Mouse (Mus musculus): ENCODE data around the gene Olfr734. TPM values are rescaled to one million over a fixed set of nuclear protein-coding genes. Genes with fewer than 3 reads are reported as not detected.

Olfr734 gene
- not detected for total RNA-seq (2021)
- long read RNA-seq, experiment 1: 0 reads
- long read RNA-seq, experiment 2: 0 reads

DNA sequence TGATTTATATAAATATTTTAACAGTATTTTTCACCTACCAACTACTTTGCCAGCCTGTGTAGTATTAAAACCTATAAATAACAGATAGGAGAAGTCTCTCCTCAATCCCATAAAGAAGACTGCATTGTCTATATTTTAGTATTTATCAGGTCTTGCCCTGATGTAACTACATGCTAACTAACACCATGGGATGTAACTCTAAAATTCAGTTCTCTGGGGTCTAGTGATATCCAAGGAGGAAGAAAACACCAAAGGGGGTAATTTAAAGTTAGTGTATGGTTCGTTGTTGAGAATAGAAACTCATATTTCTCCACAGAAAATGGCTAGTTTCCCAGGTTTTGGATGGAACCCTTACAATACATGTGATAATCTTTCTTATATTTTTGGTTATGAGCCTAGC, at the start of gene Olfr734:
TSS of gene Olfr734 (minus strand) at position 101 of the 400 bp plus-strand sequence.
- intact Hi-C loops (cut with DNase I; ENCODE audit: low total_unique reads): no loop called here
- no peak for DNase-seq

DNA sequence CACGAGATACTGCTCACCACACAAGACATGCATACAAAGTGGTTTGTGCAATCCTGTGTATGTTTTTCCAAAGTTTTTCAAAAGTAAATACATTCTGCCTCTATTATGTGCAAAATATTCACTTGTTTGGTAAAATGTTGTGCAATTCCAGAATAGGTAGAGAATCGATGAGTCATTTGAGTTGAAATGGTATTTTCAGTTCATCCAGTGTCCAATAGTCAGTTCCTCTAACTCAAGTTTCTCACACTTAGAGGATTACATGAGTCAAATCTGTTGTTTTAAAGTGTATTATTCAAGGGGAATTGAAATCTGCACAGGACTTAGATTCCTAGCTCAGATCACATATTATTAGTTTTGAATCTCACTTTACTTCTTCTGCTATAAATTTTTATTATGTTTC, 37.0 kb upstream of the Olfr734 start:
- intact Hi-C loops (cut with DNase I; ENCODE audit: low total_unique reads): no loop called here
- no peak for DNase-seq

- no peak for DNase-seq
- intact Hi-C loops (cut with DNase I; ENCODE audit: low total_unique reads): no loop called here
These were observed 33.9 kb upstream of the Olfr734 start for GRCm38 (mm10) chr14:50360480-50360879.

DNA sequence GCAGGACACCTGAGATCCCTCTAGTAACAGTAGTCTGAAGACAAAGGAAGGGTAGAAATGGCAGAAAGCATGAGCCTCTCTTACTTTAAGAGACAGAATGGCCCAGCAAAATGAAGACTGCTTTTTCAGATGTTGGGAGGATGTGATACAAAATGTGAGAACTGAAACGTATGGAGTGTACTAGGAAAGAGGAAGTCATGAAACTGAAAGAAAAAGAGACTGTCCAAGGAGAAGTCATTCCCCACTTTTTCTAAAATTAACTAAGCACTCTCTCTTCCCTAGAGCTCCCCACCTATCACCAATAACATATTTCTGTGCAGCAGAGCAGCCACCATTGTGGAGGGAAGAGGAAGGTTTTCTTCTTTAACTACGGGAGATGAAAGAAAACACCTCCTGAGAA, 31.0 kb upstream of the Olfr734 start, which contains the start of gene Tlr11:
TSS of gene Tlr11 (plus strand) at position 322 of the 400 bp plus-strand sequence.
- DNase-seq: no peak
- intact Hi-C loops (cut with DNase I; ENCODE audit: low total_unique reads): no loop called here

GRCm38 (mm10) chr14:50356725-50357124, 30.2 kb upstream of the Olfr734 start:
- DNase-seq: no peak
- intact Hi-C loops (cut with DNase I; ENCODE audit: low total_unique reads): no loop called here

DNA sequence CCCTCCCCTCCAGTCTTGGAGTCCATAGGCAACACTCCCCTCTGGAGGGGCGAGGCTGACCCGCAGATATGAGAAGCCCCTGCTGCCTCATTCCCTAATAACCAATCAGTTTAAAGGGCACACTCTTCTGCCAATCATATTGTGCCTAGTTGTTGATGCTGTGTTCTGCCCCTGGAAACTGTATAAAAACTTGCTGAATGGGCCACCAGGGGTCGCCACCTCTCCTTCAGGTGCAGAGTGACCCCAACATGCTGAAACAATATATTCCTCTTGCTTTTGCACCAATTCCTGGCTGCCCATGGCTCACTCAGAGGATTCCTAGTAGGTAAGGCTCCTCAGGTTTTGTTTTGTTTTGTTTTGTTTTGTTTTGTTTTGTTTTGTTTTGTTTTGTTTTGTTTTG, 25.9 kb upstream of the Olfr734 start:
- no peak for DNase-seq
- intact Hi-C loops (cut with DNase I; ENCODE audit: low total_unique reads): no loop called here

- intact Hi-C loops (cut with DNase I; ENCODE audit: low total_unique reads): no loop called here
- DNase-seq: no peak
These were observed 22.2 kb upstream of the Olfr734 start, which contains the start of gene Olfr735 for GRCm38 (mm10) chr14:50348796-50349195. TSS of gene Olfr735 (minus strand) at chr14:50348872.

DNA sequence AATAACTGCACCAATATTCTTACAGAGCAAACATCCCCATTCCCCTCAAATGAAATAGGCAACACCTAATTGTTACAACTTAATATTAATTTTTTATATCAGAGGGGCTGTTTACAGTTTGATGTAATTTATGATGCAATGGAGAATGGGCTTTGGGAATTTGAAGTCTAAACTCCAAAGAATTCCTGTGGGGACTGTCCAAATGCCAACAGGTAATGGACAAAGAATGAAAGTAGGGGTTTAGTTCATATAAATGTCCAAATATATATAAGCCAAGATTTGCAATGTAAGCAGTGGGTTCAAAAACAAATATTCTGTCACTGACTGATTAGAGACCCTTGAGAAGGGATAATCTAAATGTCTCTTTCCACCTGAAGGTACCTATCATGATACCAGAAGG, 25.1 kb downstream of the Olfr734 start, which contains the start of gene Olfr733:
TSS of gene Olfr733 (minus strand) at position 101 of the 400 bp plus-strand sequence.
- no peak for DNase-seq
- intact Hi-C loops (cut with DNase I; ENCODE audit: low total_unique reads): no loop called here

- DNase-seq: no peak
- intact Hi-C loops (cut with DNase I; ENCODE audit: low total_unique reads): no loop called here
These were observed 42.5 kb downstream of the Olfr734 start, which contains the start of gene Olfr732 for GRCm38 (mm10) chr14:50284106-50284505. TSS of gene Olfr732 (minus strand) at chr14:50284206.

Other genes with a start within 250 kb of the Olfr734 start
- gene Olfr726, start 235.8 kb downstream of the Olfr734 start, total RNA-seq (2021): not detected
- gene Olfr727, start 203.6 kb downstream of the Olfr734 start, total RNA-seq (2021): not detected
- gene Olfr728, start 184.1 kb downstream of the Olfr734 start, total RNA-seq (2021): not detected
- not detected for gene Olfr729, start 173.9 kb downstream of the Olfr734 start, total RNA-seq (2021)
- not detected for gene Olfr730, start 138.6 kb downstream of the Olfr734 start, total RNA-seq (2021)
- gene Olfr731, start 84.9 kb downstream of the Olfr734 start, total RNA-seq (2021): not detected
- gene Olfr732, start 42.6 kb downstream of the Olfr734 start, total RNA-seq (2021): not detected
- not detected for gene Olfr733, start 25.2 kb downstream of the Olfr734 start, total RNA-seq (2021)
- gene Olfr735, start 22.1 kb upstream of the Olfr734 start, total RNA-seq (2021): not detected
- gene Tlr11, start 31.2 kb upstream of the Olfr734 start, total RNA-seq (2021): not detected
- not detected for gene Olfr736, start 54.4 kb upstream of the Olfr734 start, total RNA-seq (2021)
- gene Olfr738, start 80.8 kb upstream of the Olfr734 start, total RNA-seq (2021): not detected
- not detected for gene Olfr739, start 91.9 kb upstream of the Olfr734 start, total RNA-seq (2021)
- not detected for gene Olfr740, start 118.8 kb upstream of the Olfr734 start, total RNA-seq (2021)
- gene Olfr741, start 146.0 kb upstream of the Olfr734 start, total RNA-seq (2021): not detected
- gene Olfr742, start 176.8 kb upstream of the Olfr734 start, total RNA-seq (2021): not detected
- gene Olfr743, start 195.1 kb upstream of the Olfr734 start, total RNA-seq (2021): not detected